In genomic region chr7:3664524-3665214, GRCm38 (mm10) we compare ENCODE assay signal across 8 mouse cellular contexts. TPM values are rescaled to one million over a fixed set of nuclear protein-coding genes. Genes with fewer than 3 reads are reported as not detected.
DNase-seq lines count a peak whose midpoint lies in the region; ATAC-seq and TF ChIP-seq lines count a peak whose summit lies in the region.

No protein-coding gene starts in this region.

- TF ChIP-seq POLR2A in testis, adult 2 months (IDR thresholded peaks at IDR 0.05; ENCODE audit: control insufficient read depth, low read depth, low read length): no peak

- peak overlapping the region; percentile 56 for H3K9ac ChIP-seq in forebrain, embryonic 15.5 days (replicated peaks)

- H3K4me3 ChIP-seq in testis, adult 2 months (ENCODE audit: control insufficient read depth, low read depth, low read length): peak overlapping the region; percentile 94
- peak overlapping the region; percentile 67 for H3K4me3 ChIP-seq in forebrain, embryonic 15.5 days
- peak overlapping the region; percentile 81 for H3K4me3 ChIP-seq in midbrain, embryonic 10.5 days

- TF ChIP-seq CTCF in testis, adult 2 months (IDR thresholded peaks at IDR 0.05; ENCODE audit: control insufficient read depth, insufficient read depth, insufficient replicate concordance, low read depth, low read length): no peak

- H3K27me3 ChIP-seq in testis, adult 2 months (ENCODE audit: control insufficient read depth, insufficient read depth, low read length): no peaks in the 10 kb centered on the region
- no peaks in the 10 kb centered on the region for H3K27me3 ChIP-seq in forebrain, embryonic 15.5 days
- H3K27me3 ChIP-seq in midbrain, embryonic 10.5 days (ENCODE audit: low read depth, poor library complexity, severe bottlenecking): no peaks in the 10 kb centered on the region

- H3K27ac ChIP-seq in testis, adult 2 months (ENCODE audit: control insufficient read depth, insufficient read depth, low read depth, low read length): peak overlapping the region; percentile 59
- peak overlapping the region; percentile 76 for H3K27ac ChIP-seq in forebrain, embryonic 15.5 days (replicated peaks)
- H3K27ac ChIP-seq in midbrain, embryonic 10.5 days (replicated peaks): peak overlapping the region; percentile 91

- no peak for DNase-seq in testis, postnatal 10 days (ENCODE audit: low spot score)
- DNase-seq in kidney, postnatal 14 days: peak; percentile 63
- peak; percentile 49 for DNase-seq in midbrain, embryonic 10.5 days (ENCODE audit: low spot score)
- no peak for DNase-seq in layer of hippocampus, postnatal 14 days (ENCODE audit: low spot score in 2 of 2)
- no peak for DNase-seq in left cerebral cortex, postnatal 36 days (ENCODE audit: low spot score in 2 of 2)
- DNase-seq in cerebellum, adult 11-12 months: no peak

- WGBS in forebrain, embryonic 15.5 days: 27% methylated on average over 15 of the region's 15 CpGs
- WGBS in midbrain, embryonic 10.5 days: 42% methylated on average over 15 of the region's 15 CpGs

- peak overlapping the region; percentile 68 for H3K4me2 ChIP-seq in forebrain, embryonic 15.5 days (replicated peaks)

- intact Hi-C loops in left cerebral cortex, postnatal 36 days (cut with DNase I): loop anchor here (2.0 kb wide), 1 partner anchor 20 kb away; the partner anchor contains the start of gene Cnot3

- H3K36me3 ChIP-seq in testis, adult 2 months (ENCODE audit: control insufficient read depth, insufficient read depth, low read length): peaks cover 2% of the 10 kb centered on the region
- H3K36me3 ChIP-seq in forebrain, embryonic 15.5 days: peaks cover 32% of the 10 kb centered on the region
- H3K36me3 ChIP-seq in midbrain, embryonic 10.5 days: peaks cover 40% of the 10 kb centered on the region

- H3K4me1 ChIP-seq in testis, adult 2 months (ENCODE audit: control insufficient read depth, insufficient read depth, low read length): peaks cover 13% of the 10 kb centered on the region
- peaks cover 19% of the 10 kb centered on the region for H3K4me1 ChIP-seq in forebrain, embryonic 15.5 days
- H3K4me1 ChIP-seq in midbrain, embryonic 10.5 days: peaks cover 30% of the 10 kb centered on the region

- peak; percentile 25 for ATAC-seq in forebrain, embryonic 15.5 days (replicated peaks)

- H3K9me3 ChIP-seq in forebrain, embryonic 15.5 days: no peaks in the 10 kb centered on the region
- no peaks in the 10 kb centered on the region for H3K9me3 ChIP-seq in midbrain, embryonic 10.5 days (replicated peaks)

RNA-seq across cellular contexts. Expression of gene Leng1, which starts 1.0 kb away (rescaled TPM):
- polyA plus RNA-seq in testis, adult 2 months (2012; rRNA removed): 5.2 and 5.7 TPM in 2 replicates
- polyA plus RNA-seq in forebrain, embryonic 15.5 days (2015; fragmentation: Nextera tagmentation; extraction: Ambion mirVana): 15.7 and 16.5 TPM in 2 replicates
- 18.0 and 19.8 TPM in 2 replicates for polyA plus RNA-seq in midbrain, embryonic 10.5 days (2016; fragmentation: Nextera tagmentation; extraction: Ambion mirVana)
- total RNA-seq in layer of hippocampus, postnatal 14 days (2021): 1 to 10 TPM; 5.5 to 6.2 TPM
- total RNA-seq in left cerebral cortex, postnatal 36 days (2021): 1 to 10 TPM; 6.7 to 6.8 TPM

RNA-seq across cellular contexts. Expression of gene Tmc4, which starts 12.7 kb away (rescaled TPM):
- polyA plus RNA-seq in testis, adult 2 months (2012; rRNA removed): 2.9 and 5.1 TPM in 2 replicates
- 2.6 and 3.1 TPM in 2 replicates for polyA plus RNA-seq in forebrain, embryonic 15.5 days (2015; fragmentation: Nextera tagmentation; extraction: Ambion mirVana)
- 3.1 TPM in 2 replicates for polyA plus RNA-seq in midbrain, embryonic 10.5 days (2016; fragmentation: Nextera tagmentation; extraction: Ambion mirVana)
- 1 to 10 TPM; 3.2 to 3.5 TPM for total RNA-seq in layer of hippocampus, postnatal 14 days (2021)
- total RNA-seq in left cerebral cortex, postnatal 36 days (2021): 10 to 100 TPM in 1 of 2 experiments, 1 to 10 TPM in 1; 2.4 to 11.0 TPM

RNA-seq across cellular contexts. Expression of gene Cnot3, which starts 19.6 kb away (rescaled TPM):
- polyA plus RNA-seq in testis, adult 2 months (2012; rRNA removed): 26.3 and 27.1 TPM in 2 replicates
- polyA plus RNA-seq in forebrain, embryonic 15.5 days (2015; fragmentation: Nextera tagmentation; extraction: Ambion mirVana): 49.5 and 51.7 TPM in 2 replicates
- 75.2 and 82.7 TPM in 2 replicates for polyA plus RNA-seq in midbrain, embryonic 10.5 days (2016; fragmentation: Nextera tagmentation; extraction: Ambion mirVana)
- total RNA-seq in layer of hippocampus, postnatal 14 days (2021): 10 to 100 TPM; 53.6 to 61.3 TPM
- total RNA-seq in left cerebral cortex, postnatal 36 days (2021): 10 to 100 TPM; 48.1 to 58.9 TPM

RNA-seq across cellular contexts. Expression of gene Tsen34, which starts 28.0 kb away (rescaled TPM):
- 14.0 and 14.6 TPM in 2 replicates for polyA plus RNA-seq in testis, adult 2 months (2012; rRNA removed)
- 247 and 254 TPM in 2 replicates for polyA plus RNA-seq in forebrain, embryonic 15.5 days (2015; fragmentation: Nextera tagmentation; extraction: Ambion mirVana)
- 251 and 266 TPM in 2 replicates for polyA plus RNA-seq in midbrain, embryonic 10.5 days (2016; fragmentation: Nextera tagmentation; extraction: Ambion mirVana)
- 10 to 100 TPM; 70.0 to 74.8 TPM for total RNA-seq in layer of hippocampus, postnatal 14 days (2021)
- total RNA-seq in left cerebral cortex, postnatal 36 days (2021): 10 to 100 TPM; 77.3 to 80.0 TPM

RNA-seq across cellular contexts. Expression of gene Mboat7, which starts 28.7 kb away (rescaled TPM):
- polyA plus RNA-seq in testis, adult 2 months (2012; rRNA removed): 12.5 and 14.9 TPM in 2 replicates
- 54.8 and 66.7 TPM in 2 replicates for polyA plus RNA-seq in forebrain, embryonic 15.5 days (2015; fragmentation: Nextera tagmentation; extraction: Ambion mirVana)
- polyA plus RNA-seq in midbrain, embryonic 10.5 days (2016; fragmentation: Nextera tagmentation; extraction: Ambion mirVana): 30.6 and 32.5 TPM in 2 replicates
- 100 to 1,000 TPM; 121 to 124 TPM for total RNA-seq in layer of hippocampus, postnatal 14 days (2021)
- 100 to 1,000 TPM; 208 to 211 TPM for total RNA-seq in left cerebral cortex, postnatal 36 days (2021)

Comparison
In these comparisons a context has a peak if more than half of its experiments do, and no peak if none do; other contexts are left out.
1. DNase-seq: peak in kidney, postnatal 14 days (single experiment) and midbrain, embryonic 10.5 days (single experiment); none in testis, postnatal 10 days (single experiment), layer of hippocampus, postnatal 14 days (0 of 2), left cerebral cortex, postnatal 36 days (0 of 2) and cerebellum, adult 11-12 months (single experiment).
2. Peak in every context shown above with its lines, with median percentiles within 50 percentile points of each other: H3K27ac ChIP-seq and H3K4me3 ChIP-seq.